Mouse (Mus musculus) forebrain, embryonic 13.5 days (tissue): ENCODE measurements around the gene Scrn3. TPM values are rescaled to one million over a fixed set of nuclear protein-coding genes. Genes with fewer than 3 reads are reported as not detected.

Source experiments
- ATAC-seq: fragments of 200-750 bp; cut with Nextera tagmentation; 2 replicates; pipeline ENCODE4 v1.8.0; 2017
- H3K27ac ChIP-seq: fragments of 300-500 bp; sonication (generic); 2 replicates; pipeline ENCODE4 v1.5.1; 2015; ENCODE audit warnings: inconsistent platforms, mild to moderate bottlenecking, moderate library complexity
- H3K27me3 ChIP-seq: fragments of 300-500 bp; sonication (generic); 2 replicates; pipeline ENCODE4 v1.6.1; 2015; ENCODE audit warnings: mild to moderate bottlenecking, inconsistent platforms
- H3K36me3 ChIP-seq: fragments of 300-500 bp; sonication (generic); 2 replicates; pipeline ENCODE4 v1.6.1; 2015; ENCODE audit warnings: mild to moderate bottlenecking, inconsistent platforms; ENCODE audit not compliant: poor library complexity, severe bottlenecking
- H3K4me1 ChIP-seq: fragments of 300-500 bp; sonication (generic); 2 replicates; pipeline ENCODE4 v1.6.1; 2015; ENCODE audit warnings: inconsistent platforms
- H3K4me2 ChIP-seq: fragments of 300-500 bp; sonication (generic); 2 replicates; pipeline ENCODE4 v1.6.1; 2015; ENCODE audit warnings: inconsistent platforms, mild to moderate bottlenecking, moderate library complexity
- H3K4me3 ChIP-seq: fragments of 300-500 bp; sonication (generic); 2 replicates; pipeline ENCODE4 v1.5.1; 2015; ENCODE audit warnings: mild to moderate bottlenecking, inconsistent platforms
- H3K9ac ChIP-seq: fragments of 300-500 bp; sonication (generic); 2 replicates; pipeline ENCODE4 v1.6.1; 2015; ENCODE audit warnings: mild to moderate bottlenecking, inconsistent platforms
- H3K9me3 ChIP-seq: fragments of 300-500 bp; sonication (generic); replicated peaks from 2 replicates; pipeline ENCODE4 v1.6.1; 2016; ENCODE audit warnings: inconsistent platforms
- WGBS: fragments of 180-500 bp; shearing (Covaris S2); methylation state at CpG from one replicate; pipeline ENCODE4 v1.1.7; 2015; 5-methylcytosine and 5-hydroxymethylcytosine counted together
- polyA plus RNA-seq: library from polyadenylated mRNA; unstranded; fragments of >200 nt; fragmentation: Nextera tagmentation; extraction: Ambion mirVana; gene quantifications from 2 replicates; pipeline ENCODE4 v1.2.1, GENCODE M21; 2015

Scrn3 gene
- polyA plus RNA-seq, 1 experiment from 2014 or later, result 9.5 TPM

DNA sequence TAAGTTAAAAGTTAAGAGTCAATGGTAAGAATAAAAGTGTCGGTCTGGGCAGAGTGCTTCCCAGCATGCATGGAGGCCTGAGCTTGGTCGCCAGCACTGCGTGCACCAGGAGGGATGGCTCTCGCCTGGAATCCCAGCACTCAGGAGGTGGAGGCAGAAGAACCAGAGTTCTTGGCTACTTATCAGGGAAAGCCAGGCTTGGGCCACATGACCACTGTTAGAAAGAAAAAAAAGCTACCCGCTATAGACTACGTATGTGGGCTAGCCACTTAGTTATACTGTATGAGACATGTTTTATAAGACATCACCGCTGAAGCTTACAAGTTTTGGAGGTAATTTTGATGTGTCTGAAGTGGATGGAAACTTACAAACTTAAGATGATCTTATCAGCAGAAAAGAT, 14.2 kb upstream of the Scrn3 start:
- no peak overlapping the region for H3K9ac ChIP-seq
- H3K4me3 ChIP-seq, result no peak overlapping the region
- H3K9me3 ChIP-seq, result no peaks in the 10 kb centered on the region
- no peaks in the 10 kb centered on the region for H3K4me1 ChIP-seq
- 79% methylated on average over 7 of the region's 7 CpGs for WGBS
- no peak overlapping the region for H3K4me2 ChIP-seq
- H3K27me3 ChIP-seq, result no peaks in the 10 kb centered on the region
- H3K36me3 ChIP-seq, result peaks cover 28% of the 10 kb centered on the region
- ATAC-seq, result no peak
- no peak overlapping the region for H3K27ac ChIP-seq

- no peak for ATAC-seq
- no peaks in the 10 kb centered on the region for H3K27me3 ChIP-seq
- H3K4me2 ChIP-seq, result no peak overlapping the region
- H3K4me1 ChIP-seq, result no peaks in the 10 kb centered on the region
- 28% methylated on average over 3 of the region's 3 CpGs for whole genome bisulfite sequencing
- no peak overlapping the region for H3K9ac ChIP-seq
- no peak overlapping the region for H3K4me3 ChIP-seq
- no peak overlapping the region for H3K27ac ChIP-seq
- peaks cover 31% of the 10 kb centered on the region for H3K36me3 ChIP-seq
- no peaks in the 10 kb centered on the region for H3K9me3 ChIP-seq
Observed at GRCm38 (mm10) chr2:73298841-73299240, 13.6 kb upstream of the Scrn3 start.

GRCm38 (mm10) chr2:73301979-73302378, 10.4 kb upstream of the Scrn3 start:
- no peak overlapping the region for H3K9ac ChIP-seq
- no peak overlapping the region for H3K4me3 ChIP-seq
- H3K27me3 ChIP-seq, result no peaks in the 10 kb centered on the region
- H3K27ac ChIP-seq, result no peak overlapping the region
- no peaks in the 10 kb centered on the region for H3K4me1 ChIP-seq
- no peak overlapping the region for H3K4me2 ChIP-seq
- peaks cover 49% of the 10 kb centered on the region for H3K36me3 ChIP-seq
- WGBS, result 83% methylated on average over 1 of the region's 1 CpGs
- ATAC-seq, result no peak
- no peaks in the 10 kb centered on the region for H3K9me3 ChIP-seq

DNA sequence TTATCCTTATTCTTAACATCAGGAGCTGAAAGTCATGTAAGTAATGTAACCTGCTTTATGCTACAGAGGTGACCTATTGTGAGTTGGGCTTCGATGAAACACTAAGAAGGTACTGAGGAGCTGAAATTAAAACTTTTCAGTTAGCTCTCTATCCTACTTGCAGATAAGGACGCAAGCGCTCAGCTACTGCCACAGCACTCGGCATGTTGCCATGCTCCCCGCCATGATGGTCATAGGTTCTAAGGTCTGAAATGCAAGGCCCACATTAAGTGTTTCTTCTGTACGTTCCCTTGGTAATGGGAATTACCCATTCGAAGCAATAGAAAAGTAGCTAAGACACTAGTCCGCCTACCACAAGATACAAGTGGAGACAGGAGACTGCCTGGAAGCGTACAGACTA, 9.7 kb upstream of the Scrn3 start:
- no peaks in the 10 kb centered on the region for H3K4me1 ChIP-seq
- peaks cover 52% of the 10 kb centered on the region for H3K36me3 ChIP-seq
- no peak for ATAC-seq
- no peak overlapping the region for H3K4me3 ChIP-seq
- no peaks in the 10 kb centered on the region for H3K9me3 ChIP-seq
- no peaks in the 10 kb centered on the region for H3K27me3 ChIP-seq
- WGBS, result 94% methylated on average over 9 of the region's 9 CpGs
- H3K27ac ChIP-seq, result no peak overlapping the region
- no peak overlapping the region for H3K9ac ChIP-seq
- H3K4me2 ChIP-seq, result no peak overlapping the region

GRCm38 (mm10) chr2:73304506-73304905, 7.9 kb upstream of the Scrn3 start:
- Histone ChIP-seq H3K4me2 (no peak overlapping the region), H3K27ac (no peak overlapping the region), H3K4me1 (no peaks in the 10 kb centered on the region), H3K27me3 (no peaks in the 10 kb centered on the region), H3K9ac (no peak overlapping the region), H3K36me3 (peaks cover 60% of the 10 kb centered on the region), H3K9me3 (no peaks in the 10 kb centered on the region), H3K4me3 (no peak overlapping the region)
- no peak for ATAC-seq
- 88% methylated on average over 5 of the region's 5 CpGs for WGBS

GRCm38 (mm10) chr2:73306006-73306405, 6.4 kb upstream of the Scrn3 start:
- Histone ChIP-seq H3K9ac (no peak overlapping the region), H3K36me3 (peaks cover 58% of the 10 kb centered on the region), H3K4me2 (no peak overlapping the region), H3K27ac (no peak overlapping the region), H3K27me3 (no peaks in the 10 kb centered on the region), H3K4me1 (peaks cover 2% of the 10 kb centered on the region), H3K9me3 (no peaks in the 10 kb centered on the region), H3K4me3 (no peak overlapping the region)
- ATAC-seq, result no peak
- 87% methylated on average over 7 of the region's 7 CpGs for WGBS

GRCm38 (mm10) chr2:73313117-73313501, 708 bp downstream of the Scrn3 start:
- Histone ChIP-seq H3K9ac (peak overlapping the region; percentile 69; the same call in 1 of the 2 replicates), H3K27me3 (no peaks in the 10 kb centered on the region), H3K4me3 (peak overlapping the region; percentile 82), H3K4me2 (peak overlapping the region; percentile 78), H3K4me1 (peaks cover 14% of the 10 kb centered on the region), H3K9me3 (no peaks in the 10 kb centered on the region), H3K36me3 (peaks cover 13% of the 10 kb centered on the region), H3K27ac (0 out of 2 replicates have a peak overlapping the region, but pooled peaks have one; percentile 78)
- 43% methylated on average over 14 of the region's 14 CpGs for WGBS
- peak; percentile 46 for ATAC-seq

- Histone ChIP-seq H3K4me1 (peaks cover 14% of the 10 kb centered on the region), H3K36me3 (peaks cover 3% of the 10 kb centered on the region), H3K4me3 (no peak overlapping the region), H3K4me2 (no peak overlapping the region), H3K27me3 (no peaks in the 10 kb centered on the region), H3K9me3 (no peaks in the 10 kb centered on the region), H3K9ac (no peak overlapping the region), H3K27ac (no peak overlapping the region)
- no peak for ATAC-seq
- 92% methylated on average over 3 of the region's 3 CpGs for WGBS
Observed at GRCm38 (mm10) chr2:73314311-73314710, 1.9 kb downstream of the Scrn3 start.

GRCm38 (mm10) chr2:73317426-73317825, 5.0 kb downstream of the Scrn3 start:
- Histone ChIP-seq H3K9ac (no peak overlapping the region), H3K4me2 (no peak overlapping the region), H3K36me3 (no peaks in the 10 kb centered on the region), H3K27me3 (no peaks in the 10 kb centered on the region), H3K4me1 (peaks cover 3% of the 10 kb centered on the region; the same call in 1 of the 2 replicates), H3K9me3 (no peaks in the 10 kb centered on the region), H3K4me3 (no peak overlapping the region), H3K27ac (no peak overlapping the region)
- no peak for ATAC-seq
- WGBS, result 91% methylated on average over 9 of the region's 9 CpGs

GRCm38 (mm10) chr2:73319218-73319617, 6.8 kb downstream of the Scrn3 start:
- H3K36me3 ChIP-seq, result no peaks in the 10 kb centered on the region
- H3K4me1 ChIP-seq, result no peaks in the 10 kb centered on the region
- 90% methylated on average over 5 of the region's 5 CpGs for WGBS
- H3K4me2 ChIP-seq, result no peak overlapping the region
- no peak overlapping the region for H3K9ac ChIP-seq
- H3K27me3 ChIP-seq, result no peaks in the 10 kb centered on the region
- H3K9me3 ChIP-seq, result no peaks in the 10 kb centered on the region
- no peak for ATAC-seq
- no peak overlapping the region for H3K27ac ChIP-seq
- no peak overlapping the region for H3K4me3 ChIP-seq

- H3K36me3 ChIP-seq, result no peaks in the 10 kb centered on the region
- H3K4me2 ChIP-seq, result no peak overlapping the region
- no peaks in the 10 kb centered on the region for H3K27me3 ChIP-seq
- no peak overlapping the region for H3K9ac ChIP-seq
- ATAC-seq, result no peak
- WGBS, result 72% methylated on average over 12 of the region's 12 CpGs
- no peak overlapping the region for H3K4me3 ChIP-seq
- no peaks in the 10 kb centered on the region for H3K9me3 ChIP-seq
- no peaks in the 10 kb centered on the region for H3K4me1 ChIP-seq
- no peak overlapping the region for H3K27ac ChIP-seq
Observed at GRCm38 (mm10) chr2:73322991-73323390, 10.6 kb downstream of the Scrn3 start.

GRCm38 (mm10) chr2:73325871-73326270, 13.5 kb downstream of the Scrn3 start:
- Histone ChIP-seq H3K4me2 (no peak overlapping the region), H3K9ac (no peak overlapping the region), H3K9me3 (no peaks in the 10 kb centered on the region), H3K27me3 (no peaks in the 10 kb centered on the region), H3K27ac (no peak overlapping the region), H3K4me1 (no peaks in the 10 kb centered on the region), H3K4me3 (no peak overlapping the region), H3K36me3 (no peaks in the 10 kb centered on the region)
- 90% methylated on average over 5 of the region's 5 CpGs for WGBS
- no peak for ATAC-seq

DNA sequence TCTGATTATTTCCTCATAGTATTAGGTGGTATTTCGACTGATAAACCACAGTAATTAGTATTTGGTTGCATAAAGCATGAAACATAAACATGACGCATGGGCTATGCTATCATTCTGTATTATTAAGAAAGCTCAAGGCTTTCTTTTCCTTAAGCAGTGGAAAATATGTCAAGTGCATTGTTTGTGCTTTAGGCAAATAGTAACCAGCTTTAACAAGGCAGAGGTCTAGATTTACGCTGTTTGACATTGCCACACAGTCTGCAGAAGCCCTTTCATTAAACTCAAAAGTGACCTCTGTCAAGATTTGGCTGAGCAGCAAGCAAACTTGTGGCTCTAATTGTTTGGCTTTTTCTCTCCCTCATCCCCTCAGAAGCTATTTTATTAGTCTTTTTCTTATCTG, 23.5 kb downstream of the Scrn3 start:
- Histone ChIP-seq H3K4me2 (no peak overlapping the region), H3K9ac (no peak overlapping the region), H3K4me1 (no peaks in the 10 kb centered on the region), H3K4me3 (no peak overlapping the region), H3K27ac (no peak overlapping the region), H3K9me3 (no peaks in the 10 kb centered on the region), H3K36me3 (no peaks in the 10 kb centered on the region), H3K27me3 (no peaks in the 10 kb centered on the region)
- WGBS, result 90% methylated on average over 3 of the region's 3 CpGs
- ATAC-seq, result no peak
